In the genomic region with DNA sequence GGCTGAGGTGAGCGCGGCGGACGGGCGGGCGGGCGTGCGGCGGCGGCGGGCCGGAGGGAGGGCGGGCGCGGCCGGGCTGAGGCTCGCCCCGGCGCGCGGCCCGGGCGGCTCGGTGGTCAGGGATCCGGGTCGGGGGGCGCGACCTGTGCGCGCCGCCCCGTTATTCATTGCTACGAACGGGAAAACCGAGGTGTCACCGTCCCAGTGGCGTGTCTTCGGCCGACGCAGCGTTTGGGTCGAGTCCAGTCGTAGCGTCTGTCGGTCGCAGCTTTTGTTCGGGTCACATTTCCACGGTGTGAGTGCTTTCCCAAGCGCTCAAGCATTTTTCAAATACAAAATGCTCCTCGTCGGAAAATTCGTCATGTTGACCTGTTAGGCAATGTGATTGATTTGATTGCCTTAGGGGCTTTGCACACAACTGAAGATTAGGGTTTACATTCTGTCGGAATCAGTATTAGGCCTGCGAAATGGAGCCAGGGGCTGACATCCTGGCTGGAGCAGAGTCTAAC, we compare ENCODE assay signal across 8 mouse cellular contexts. TPM values are rescaled to one million over a fixed set of nuclear protein-coding genes. Genes with fewer than 3 reads are reported as not detected.
A peak's percentile ranks its signal among the peaks of the same experiment; 100 is the strongest.
DNase-seq lines count a peak whose midpoint lies in the region; ATAC-seq lines count a peak whose summit lies in the region.

No protein-coding gene starts in this region.

- H3K4me3 ChIP-seq in neural tube, embryonic 11.5 days (ENCODE audit: low read depth, low read length), result peak overlapping the region; percentile 91
- H3K4me3 ChIP-seq in embryonic facial prominence, embryonic 15.5 days (replicated peaks), result peak overlapping the region; percentile 62
- H3K4me3 ChIP-seq in heart, embryonic 16.5 days (ENCODE audit: low read length), result peak overlapping the region; percentile 76
- peak overlapping the region; percentile 65 for H3K4me3 ChIP-seq in stomach, embryonic 15.5 days (replicated peaks)

- under 1% methylated on average over 33 of the region's 54 CpGs for WGBS in neural tube, embryonic 11.5 days
- under 1% methylated on average over 33 of the region's 54 CpGs for WGBS in embryonic facial prominence, embryonic 15.5 days
- under 1% methylated on average over 49 of the region's 54 CpGs for WGBS in heart, embryonic 16.5 days
- WGBS in stomach, embryonic 15.5 days, result under 1% methylated on average over 46 of the region's 54 CpGs

- peak; percentile 69 for ATAC-seq in neural tube, embryonic 11.5 days (ENCODE audit: insufficient read depth, low FRiP score, low TSS enrichment)
- no peak; the same call in 1 of the 2 replicates for ATAC-seq in embryonic facial prominence, embryonic 15.5 days (ENCODE audit: insufficient number of reproducible peaks, low FRiP score, low TSS enrichment, low read depth)
- ATAC-seq in heart, embryonic 16.5 days (replicated peaks; ENCODE audit: extremely low read depth, insufficient read depth, low FRiP score), result peak; percentile 37
- no peak; the same call in 1 of the 2 replicates for ATAC-seq in stomach, embryonic 15.5 days (ENCODE audit: insufficient read depth, low FRiP score, low read depth)

- H3K9me3 ChIP-seq in neural tube, embryonic 11.5 days (ENCODE audit: control insufficient read depth, low read length), result no peaks in the 10 kb centered on the region
- no peaks in the 10 kb centered on the region for H3K9me3 ChIP-seq in embryonic facial prominence, embryonic 15.5 days (replicated peaks)
- no peaks in the 10 kb centered on the region for H3K9me3 ChIP-seq in heart, embryonic 16.5 days (replicated peaks; ENCODE audit: control insufficient read depth, low read length)
- no peaks in the 10 kb centered on the region for H3K9me3 ChIP-seq in stomach, embryonic 15.5 days

- peak overlapping the region; percentile 92 for H3K9ac ChIP-seq in neural tube, embryonic 11.5 days (ENCODE audit: low read length)
- H3K9ac ChIP-seq in embryonic facial prominence, embryonic 15.5 days, result peak overlapping the region; percentile 77
- peak overlapping the region; percentile 86 for H3K9ac ChIP-seq in heart, embryonic 16.5 days (ENCODE audit: low read length)
- H3K9ac ChIP-seq in stomach, embryonic 15.5 days, result peak overlapping the region; percentile 86

- H3K27me3 ChIP-seq in neural tube, embryonic 11.5 days (ENCODE audit: control insufficient read depth, insufficient read depth, low read length), result no peaks in the 10 kb centered on the region
- H3K27me3 ChIP-seq in embryonic facial prominence, embryonic 15.5 days, result no peaks in the 10 kb centered on the region
- H3K27me3 ChIP-seq in heart, embryonic 16.5 days (ENCODE audit: control insufficient read depth, insufficient read depth, low read length), result no peaks in the 10 kb centered on the region
- no peaks in the 10 kb centered on the region for H3K27me3 ChIP-seq in stomach, embryonic 15.5 days (replicated peaks)

- H3K4me2 ChIP-seq in neural tube, embryonic 11.5 days (ENCODE audit: low read depth), result peak overlapping the region; percentile 50
- H3K4me2 ChIP-seq in embryonic facial prominence, embryonic 15.5 days (replicated peaks), result peak overlapping the region; percentile 48
- H3K4me2 ChIP-seq in heart, embryonic 16.5 days (ENCODE audit: low read depth, low read length), result peak overlapping the region; percentile 77
- H3K4me2 ChIP-seq in stomach, embryonic 15.5 days, result peak overlapping the region; percentile 48

- H3K36me3 ChIP-seq in neural tube, embryonic 11.5 days (ENCODE audit: control insufficient read depth, insufficient read depth, low read length), result no peaks in the 10 kb centered on the region
- no peaks in the 10 kb centered on the region for H3K36me3 ChIP-seq in embryonic facial prominence, embryonic 15.5 days
- H3K36me3 ChIP-seq in heart, embryonic 16.5 days (ENCODE audit: control insufficient read depth, insufficient read depth), result no peaks in the 10 kb centered on the region
- no peaks in the 10 kb centered on the region for H3K36me3 ChIP-seq in stomach, embryonic 15.5 days

- DNase-seq in neural tube, embryonic 11.5 days (ENCODE audit: low spot score), result peak; percentile 29
- DNase-seq in neural tube, embryonic 10.5 days (ENCODE audit: extremely low spot score, low spot score), result no peak
- DNase-seq in adipocyte (ENCODE audit: low spot score), result peak; percentile 65
- DNase-seq in kidney, postnatal 25 days, result peak; percentile 53 to 60
- DNase-seq in lung, postnatal 36 days, result peak; percentile 42

- H3K4me1 ChIP-seq in neural tube, embryonic 11.5 days (ENCODE audit: control insufficient read depth, insufficient read depth, low read length), result peaks cover 4% of the 10 kb centered on the region; the same call in 1 of the 2 replicates
- peaks cover 18% of the 10 kb centered on the region for H3K4me1 ChIP-seq in embryonic facial prominence, embryonic 15.5 days
- H3K4me1 ChIP-seq in heart, embryonic 16.5 days (ENCODE audit: control insufficient read depth, insufficient read depth, low read length), result peaks cover 15% of the 10 kb centered on the region
- H3K4me1 ChIP-seq in stomach, embryonic 15.5 days, result peaks cover 11% of the 10 kb centered on the region; the same call in 1 of the 2 replicates

- peak overlapping the region; percentile 60; the same call in 1 of the 2 replicates for H3K27ac ChIP-seq in neural tube, embryonic 11.5 days (ENCODE audit: low read depth, low read length)
- H3K27ac ChIP-seq in embryonic facial prominence, embryonic 15.5 days (replicated peaks), result peak overlapping the region; percentile 84
- H3K27ac ChIP-seq in heart, embryonic 16.5 days (ENCODE audit: low read length), result peak overlapping the region; percentile 73
- H3K27ac ChIP-seq in stomach, embryonic 15.5 days, result peak overlapping the region; percentile 78; the same call in 1 of the 2 replicates

RNA-seq across cellular contexts. Expression of a gene that starts 0.4 kb away (rescaled TPM):
- polyA plus RNA-seq in neural tube, embryonic 11.5 days (2014; fragmentation: Nextera tagmentation; extraction: Ambion mirVana), result 81.3 and 81.9 TPM in 2 replicates
- 41.6 and 44.5 TPM in 2 replicates for polyA plus RNA-seq in embryonic facial prominence, embryonic 15.5 days (2015; fragmentation: Nextera tagmentation; extraction: Ambion mirVana)
- polyA plus RNA-seq in heart, embryonic 16.5 days (2015; fragmentation: Nextera tagmentation; extraction: Ambion mirVana), result 28.0 and 29.3 TPM in 2 replicates
- 38.7 and 43.2 TPM in 2 replicates for polyA plus RNA-seq in stomach, embryonic 15.5 days (2015; fragmentation: Nextera tagmentation; extraction: Ambion mirVana)

RNA-seq across cellular contexts. Expression of a gene that starts 6.5 kb away (rescaled TPM):
- 19.4 and 20.6 TPM in 2 replicates for polyA plus RNA-seq in neural tube, embryonic 11.5 days (2014; fragmentation: Nextera tagmentation; extraction: Ambion mirVana)
- polyA plus RNA-seq in embryonic facial prominence, embryonic 15.5 days (2015; fragmentation: Nextera tagmentation; extraction: Ambion mirVana), result 15.8 and 17.1 TPM in 2 replicates
- 11.7 and 12.9 TPM in 2 replicates for polyA plus RNA-seq in heart, embryonic 16.5 days (2015; fragmentation: Nextera tagmentation; extraction: Ambion mirVana)
- polyA plus RNA-seq in stomach, embryonic 15.5 days (2015; fragmentation: Nextera tagmentation; extraction: Ambion mirVana), result 14.0 and 14.5 TPM in 2 replicates

RNA-seq across cellular contexts. Expression of a gene that starts 48.6 kb away (rescaled TPM):
- 59.4 and 64.6 TPM in 2 replicates for polyA plus RNA-seq in neural tube, embryonic 11.5 days (2014; fragmentation: Nextera tagmentation; extraction: Ambion mirVana)
- polyA plus RNA-seq in embryonic facial prominence, embryonic 15.5 days (2015; fragmentation: Nextera tagmentation; extraction: Ambion mirVana), result 40.9 and 44.1 TPM in 2 replicates
- 29.8 and 30.1 TPM in 2 replicates for polyA plus RNA-seq in heart, embryonic 16.5 days (2015; fragmentation: Nextera tagmentation; extraction: Ambion mirVana)
- polyA plus RNA-seq in stomach, embryonic 15.5 days (2015; fragmentation: Nextera tagmentation; extraction: Ambion mirVana), result 41.7 and 44.5 TPM in 2 replicates

Comparison
In these comparisons a context has a peak if more than half of its experiments do, and no peak if none do; other contexts are left out.
1. ATAC-seq: peak in neural tube, embryonic 11.5 days (single experiment) and heart, embryonic 16.5 days (single experiment); none in embryonic facial prominence, embryonic 15.5 days (single experiment) and stomach, embryonic 15.5 days (single experiment).
2. Peak in every context shown above with its lines, with median percentiles within 50 percentile points of each other: H3K27ac ChIP-seq, H3K4me2 ChIP-seq, H3K4me3 ChIP-seq and H3K9ac ChIP-seq.